ENCODE assay signal across 21 mouse cellular contexts in the genomic region with DNA sequence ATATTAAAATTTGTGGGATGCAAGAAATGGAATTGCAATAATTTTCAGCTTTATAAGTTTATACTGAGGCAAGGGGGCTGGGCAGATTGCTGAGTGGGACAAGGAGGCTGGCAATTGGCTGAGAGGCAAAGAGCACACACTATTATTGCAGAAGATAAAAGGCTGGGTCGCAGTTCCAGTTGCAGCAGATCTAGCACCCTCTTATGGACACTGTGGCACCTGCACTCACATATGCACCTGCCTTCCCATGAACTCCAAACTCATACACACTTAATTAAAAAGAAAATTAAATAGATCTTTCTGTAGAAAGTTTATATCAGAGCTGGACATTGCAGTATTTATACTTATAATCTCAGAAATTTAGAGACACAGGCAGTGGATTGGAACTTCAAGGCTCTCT.
DNase-seq lines count a peak whose midpoint lies in the region; ATAC-seq and TF ChIP-seq lines count a peak whose summit lies in the region.
"Had no signal": no experiment of that assay in that cellular context is flagged by ENCODE, and none has a peak within 500 bp of the region (broad histone marks: within the 10 kb centered on the region; RNA-seq: fewer than 3 reads in every experiment).

No protein-coding gene starts in this region.

- no peak for DNase-seq in hindbrain, postnatal 0 days (ENCODE audit: low spot score)
- no peak for DNase-seq in lung, adult 2 months
- no peak for DNase-seq in lung, postnatal 14 days
- no peak for DNase-seq in Patski (ENCODE audit: low read depth, low spot score)
- DNase-seq in adrenal gland, adult 8-10 months: no peak
- DNase-seq in left cerebral cortex, postnatal 10 days (ENCODE audit: extremely low spot score in 1 of 2, low spot score in 2 of 2): no peak
- DNase-seq: cerebellum, adult 2 months; gastrocnemius, postnatal 14 days; heart, adult 18-20 months; liver, embryonic 13.5 days; lung, postnatal 10 days; right cerebral cortex, postnatal 4 days had no signal

- WGBS in hindbrain, postnatal 0 days: 77% methylated on average over 1 of the region's 1 CpGs
- 55% methylated on average over 1 of the region's 1 CpGs for WGBS in hindbrain, embryonic 12.5 days
- 42% methylated on average over 1 of the region's 1 CpGs for WGBS in lung, adult 2 months

- H3K9me3 ChIP-seq in hindbrain, postnatal 0 days (ENCODE audit: low read length): no peaks in the 10 kb centered on the region
- H3K9me3 ChIP-seq in hindbrain, embryonic 12.5 days (replicated peaks): no peaks in the 10 kb centered on the region
- H3K9me3 ChIP-seq: embryonic facial prominence, embryonic 12.5 days; heart, embryonic 13.5 days; intestine, embryonic 15.5 days; limb, embryonic 10.5 days; liver, embryonic 13.5 days; midbrain, embryonic 10.5 days had no signal

- H3K9ac ChIP-seq in hindbrain, postnatal 0 days (replicated peaks; ENCODE audit: low read length): no peak overlapping the region
- no peak overlapping the region for H3K9ac ChIP-seq in hindbrain, embryonic 12.5 days
- H3K9ac ChIP-seq: embryonic facial prominence, embryonic 12.5 days; heart, embryonic 13.5 days; hindbrain, embryonic 14.5 days; intestine, embryonic 15.5 days; liver, embryonic 13.5 days had no signal

- in situ Hi-C loops in Patski (cut with MboI; ENCODE audit: low pct_unique_long_range_greater_than_20kb): no loop called here

- POLR2A ChIA-PET in Patski (lab: Charles Lee): no interaction called here

- no peaks in the 10 kb centered on the region for H3K27me3 ChIP-seq in hindbrain, postnatal 0 days (ENCODE audit: insufficient read depth, low read length)
- H3K27me3 ChIP-seq in hindbrain, embryonic 12.5 days: no peaks in the 10 kb centered on the region
- no peaks in the 10 kb centered on the region for H3K27me3 ChIP-seq in Patski
- H3K27me3 ChIP-seq: embryonic facial prominence, embryonic 12.5 days; heart, embryonic 13.5 days; intestine, embryonic 15.5 days; liver, embryonic 13.5 days had no signal

- ATAC-seq in hindbrain, postnatal 0 days: no peak
- no peak for ATAC-seq in hindbrain, embryonic 12.5 days (ENCODE audit: low FRiP score)
- ATAC-seq in Patski: no peak
- ATAC-seq: forebrain, embryonic 14.5 days; intestine, embryonic 15.5 days had no signal

- no peak overlapping the region for H3K4me2 ChIP-seq in hindbrain, postnatal 0 days (ENCODE audit: low read depth, low read length)
- no peak overlapping the region for H3K4me2 ChIP-seq in hindbrain, embryonic 12.5 days (replicated peaks)
- H3K4me2 ChIP-seq: embryonic facial prominence, embryonic 12.5 days; heart, embryonic 13.5 days; hindbrain, embryonic 14.5 days; intestine, embryonic 15.5 days; liver, embryonic 13.5 days had no signal

- peak; percentile 28; the same call in 1 of the 2 replicates for TF ChIP-seq CTCF in hindbrain, postnatal 0 days (IDR thresholded peaks at IDR 0.05; ENCODE audit: low read depth)
- peak; percentile 27; the same call in 1 of the 2 replicates for TF ChIP-seq CTCF in lung, adult 2 months (IDR thresholded peaks at IDR 0.05; ENCODE audit: insufficient read depth, low read length)
- TF ChIP-seq CTCF in Patski (IDR thresholded peaks at IDR 0.05): peak; percentile 40

- TF ChIP-seq POLR2A in lung, adult 2 months (IDR thresholded peaks at IDR 0.05; ENCODE audit: borderline replicate concordance, extremely low read depth, low read depth, low read length): no peak

- no peaks in the 10 kb centered on the region for H3K4me1 ChIP-seq in hindbrain, postnatal 0 days (ENCODE audit: insufficient read depth, low read length)
- H3K4me1 ChIP-seq in hindbrain, embryonic 12.5 days: no peaks in the 10 kb centered on the region
- H3K4me1 ChIP-seq in lung, adult 2 months (ENCODE audit: control insufficient read depth, insufficient read depth, low read length): no peaks in the 10 kb centered on the region
- H3K4me1 ChIP-seq: embryonic facial prominence, embryonic 12.5 days; heart, embryonic 13.5 days; intestine, embryonic 15.5 days; limb, embryonic 10.5 days; liver, embryonic 13.5 days; midbrain, embryonic 10.5 days had no signal

- no peaks in the 10 kb centered on the region for H3K36me3 ChIP-seq in hindbrain, postnatal 0 days (ENCODE audit: insufficient read depth, low read length)
- H3K36me3 ChIP-seq in hindbrain, embryonic 12.5 days: no peaks in the 10 kb centered on the region
- H3K36me3 ChIP-seq: embryonic facial prominence, embryonic 12.5 days; heart, embryonic 13.5 days; intestine, embryonic 15.5 days; limb, embryonic 10.5 days; liver, embryonic 13.5 days; midbrain, embryonic 10.5 days had no signal

- no peak overlapping the region for H3K27ac ChIP-seq in hindbrain, postnatal 0 days
- H3K27ac ChIP-seq in hindbrain, embryonic 12.5 days: no peak overlapping the region
- H3K27ac ChIP-seq: embryonic facial prominence, embryonic 12.5 days; heart, embryonic 13.5 days; hindbrain, embryonic 14.5 days; intestine, embryonic 15.5 days; limb, embryonic 10.5 days; liver, embryonic 13.5 days; midbrain, embryonic 10.5 days had no signal

- CTCF ChIA-PET in Patski (lab: Charles Lee): no interaction called here

- H3K4me3 ChIP-seq in hindbrain, postnatal 0 days (ENCODE audit: low read length): no peak overlapping the region
- no peak overlapping the region for H3K4me3 ChIP-seq in hindbrain, embryonic 12.5 days
- H3K4me3 ChIP-seq in lung, adult 2 months (replicated peaks; ENCODE audit: extremely low read depth, low read depth, low read length): no peak overlapping the region
- H3K4me3 ChIP-seq: embryonic facial prominence, embryonic 12.5 days; erythroblast, embryonic 14.5 days; heart, embryonic 13.5 days; intestine, embryonic 15.5 days; limb, embryonic 10.5 days; liver, embryonic 13.5 days; midbrain, embryonic 10.5 days had no signal

- intact Hi-C loops in left cerebral cortex, postnatal 10 days (cut with DNase I): no loop called here
